Mouse (Mus musculus): Measurements from ENCODE around the gene Son. TPM values are rescaled to one million over a fixed set of nuclear protein-coding genes. Genes with fewer than 3 reads are reported as not detected.

Son gene
- total and polyA plus RNA-seq, 3 experiments = 93.6 to 182 (median 157) TPM

- Histone ChIP-seq H3K27me3 (ENCODE audit: control insufficient read depth in 1 of 2, insufficient read depth in 2 of 2, low read length in 2 of 2) (no peaks in the 10 kb centered on the region), H3K9me3 (replicated peaks; ENCODE audit: insufficient read depth, low read length) (no peaks in the 10 kb centered on the region), H3K9ac (ENCODE audit: control insufficient read depth, low read depth, low read length, poor library complexity, severe bottlenecking) (peak within 1 kb of the TSS; percentile 72), H3K4me3 (ENCODE audit: control insufficient read depth in 1 of 2, insufficient read depth in 1 of 2, low read depth in 2 of 2, low read length in 2 of 2) (peak within 1 kb of the TSS; percentile 92 to 97), H3K27ac (ENCODE audit: control insufficient read depth, low read depth, low read length) (no peak within 1 kb of the TSS), H3K79me2 (ENCODE audit: control insufficient read depth, insufficient read depth, low read length, poor library complexity) (no peaks in the 10 kb centered on the region), H3K4me1 (ENCODE audit: control insufficient read depth in 1 of 2, insufficient read depth in 2 of 2, low read length in 2 of 2) (peaks cover 0 to 5% of the 10 kb centered on the region in 2 experiments; a peak in 2 of 4 replicates), H3K36me3 (ENCODE audit: control insufficient read depth in 1 of 2, insufficient read depth in 2 of 2, low read length in 2 of 2) (peaks cover 0 to 12% of the 10 kb centered on the region in 2 experiments; a peak in 2 of 4 replicates)
- peak; percentile 86 for DNase-seq (ENCODE audit: low read depth, low spot score)
- TF ChIP-seq KAT2A (conservative IDR thresholded peaks at IDR 0.05; ENCODE audit: low read depth, low read length) (peak; percentile 70; the same call in 1 of the 2 replicates), SIN3A (IDR thresholded peaks at IDR 0.05; ENCODE audit: low read length) (peak; percentile 78; the same call in 1 of the 2 replicates), MAZ (IDR thresholded peaks at IDR 0.05; ENCODE audit: low read depth, low read length) (0 out of 2 replicates have a peak, but pooled peaks have one; percentile 23), EP300 (IDR thresholded peaks at IDR 0.05; ENCODE audit: low read depth in 1 of 2, low read length in 2 of 2) (no peak), MYC (IDR thresholded peaks at IDR 0.05; ENCODE audit: low read depth, low read length) (0 out of 2 replicates have a peak, but pooled peaks have one; percentile 46), HCFC1 (IDR thresholded peaks at IDR 0.05; ENCODE audit: low read depth, low read length) (peak; percentile 98), MAX (IDR thresholded peaks at IDR 0.05; ENCODE audit: low read length) (peak; percentile 29; the same call in 1 of the 2 replicates), MYB (IDR thresholded peaks at IDR 0.05; ENCODE audit: low read depth, low read length) (no peak), CHD2 (IDR thresholded peaks at IDR 0.05; ENCODE audit: low read length) (no peak), USF2 (IDR thresholded peaks at IDR 0.05; ENCODE audit: borderline replicate concordance in 1 of 2, insufficient read depth in 1 of 2, low read depth in 1 of 2, low read length in 2 of 2) (no peak), RAD21 (IDR thresholded peaks at IDR 0.05; ENCODE audit: low read depth, low read length) (no peak), GATA1 (IDR thresholded peaks at IDR 0.05; ENCODE audit: low read depth, low read length) (no peak), TAL1 (IDR thresholded peaks at IDR 0.05; ENCODE audit: low read length) (no peak), TBP (IDR thresholded peaks at IDR 0.05; ENCODE audit: low read depth, low read length) (no peak), CHD1 (IDR thresholded peaks at IDR 0.05; ENCODE audit: low read depth, low read length) (no peak), CTCF (IDR thresholded peaks at IDR 0.05 in 2 of 3, conservative IDR thresholded peaks at IDR 0.05 in 1 of 3; ENCODE audit: control insufficient read depth in 1 of 3, insufficient read depth in 1 of 3, low read depth in 2 of 3, low read length in 3 of 3, poor library complexity in 1 of 3, severe bottlenecking in 1 of 3) (no peak), JUND (IDR thresholded peaks at IDR 0.05; ENCODE audit: low read depth, low read length) (no peak), ZMIZ1 (IDR thresholded peaks at IDR 0.05; ENCODE audit: low read depth, low read length) (0 out of 2 replicates have a peak, but pooled peaks have one; percentile 13), BHLHE40 (IDR thresholded peaks at IDR 0.05; ENCODE audit: borderline replicate concordance, low read depth, low read length) (no peak), MXI1 (IDR thresholded peaks at IDR 0.05; ENCODE audit: low read depth, low read length) (peak; percentile 83), ZKSCAN1 (IDR thresholded peaks at IDR 0.05; ENCODE audit: low read depth, low read length) (no peak), POLR2A (IDR thresholded peaks at IDR 0.05; ENCODE audit: control insufficient read depth in 1 of 2, insufficient read depth in 1 of 2, low read depth in 1 of 2, low read length in 2 of 2, poor library complexity in 1 of 2) (peak; percentile 39 to 64; a peak in 3 of 4 replicates), NELFE (IDR thresholded peaks at IDR 0.05; ENCODE audit: low read depth, low read length) (peak; percentile 46; the same call in 1 of the 2 replicates), NRF1 (IDR thresholded peaks at IDR 0.05; ENCODE audit: insufficient read depth, low read depth, low read length, poor library complexity, severe bottlenecking) (no peak), ZC3H11A (IDR thresholded peaks at IDR 0.05; ENCODE audit: low read depth, low read length) (no peak)
Measured at GRCm38 (mm10) chr16:91618511-91619501, 28.5 kb upstream of the Son start, which contains the start of gene Dnajc28. Gene Dnajc28 (minus strand): TSS chr16:91619026.

Data from MEL (cell line).